Mouse (Mus musculus): ENCODE measurements around the gene 4930550C14Rik.
A peak's percentile ranks its signal among the peaks of the same experiment; 100 is the strongest.

Gene 4930550C14Rik

GRCm38 (mm10) chr9:53402291-53402711 is at the start of gene 4930550C14Rik:
Gene 4930550C14Rik (plus strand): TSS chr9:53402325.
- no peak for DNase-seq (ENCODE audit: low spot score)

DNA sequence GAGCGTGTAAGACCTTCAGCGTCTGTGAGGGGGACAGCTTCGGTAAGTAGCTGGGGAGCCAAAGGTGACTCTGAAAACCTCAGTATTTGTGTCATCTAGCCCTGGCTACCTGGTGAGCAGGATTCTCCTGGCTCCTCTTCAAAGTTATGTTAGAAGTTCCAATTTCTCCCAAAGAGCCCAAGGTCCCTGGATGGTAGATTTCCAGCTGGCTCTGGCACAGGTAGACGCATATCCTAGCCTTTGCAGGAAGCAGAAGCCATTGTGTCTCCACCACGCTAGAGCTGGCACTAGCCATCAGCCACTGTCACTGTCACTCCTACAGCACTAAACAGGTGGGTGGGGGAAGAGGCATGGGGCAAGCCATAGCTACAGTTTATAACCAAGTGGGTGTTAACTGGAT is 49.0 kb upstream of the 4930550C14Rik start:
- DNase-seq (ENCODE audit: low spot score) = no peak

- no peak for DNase-seq (ENCODE audit: low spot score)
Observed at GRCm38 (mm10) chr9:53356219-53357155, 45.6 kb upstream of the 4930550C14Rik start.

DNA sequence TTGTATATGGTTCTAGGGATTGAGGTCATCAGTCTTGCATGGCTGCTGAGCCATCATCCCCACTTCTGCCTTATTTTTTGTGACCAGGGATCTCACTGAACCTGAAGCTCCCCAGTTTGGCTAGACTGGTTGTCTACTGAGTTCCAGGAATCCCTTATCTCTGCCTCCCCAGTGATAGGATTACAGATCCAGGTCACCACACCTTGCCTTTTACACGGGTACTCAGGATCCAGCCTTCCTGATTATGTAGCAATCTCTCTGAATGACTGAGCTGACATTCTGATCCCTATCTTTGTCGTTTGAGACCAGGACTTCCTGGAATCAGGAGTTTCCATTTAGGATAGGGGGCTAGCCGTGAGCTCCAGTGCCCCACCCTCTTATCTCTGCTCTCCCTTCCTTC is 30.8 kb upstream of the 4930550C14Rik start:
- DNase-seq (ENCODE audit: low spot score) = no peak

- no peak for DNase-seq (ENCODE audit: low spot score)
Observed at GRCm38 (mm10) chr9:53375907-53376306, 26.2 kb upstream of the 4930550C14Rik start.

GRCm38 (mm10) chr9:53376820-53377219 is 25.3 kb upstream of the 4930550C14Rik start:
- DNase-seq (ENCODE audit: low spot score) = no peak

DNA sequence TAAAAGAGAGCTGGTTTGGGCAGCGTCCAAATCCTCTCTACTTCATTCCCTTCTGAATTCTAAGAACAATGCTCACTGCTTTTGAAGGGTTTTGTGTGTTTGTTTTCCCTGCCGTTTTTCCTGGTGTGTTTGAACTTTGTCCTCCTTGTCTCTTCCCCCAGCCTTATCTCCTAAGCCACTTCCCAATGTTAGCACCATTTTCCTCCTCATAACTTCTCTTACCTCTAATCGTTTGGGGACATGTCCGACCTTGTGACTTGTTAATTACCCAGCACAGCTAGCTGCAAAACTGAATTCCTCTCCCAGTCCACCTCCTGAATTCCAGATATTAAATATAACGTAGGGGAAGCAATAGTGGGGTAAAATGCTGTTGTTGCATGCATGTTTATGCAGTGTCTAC is 24.5 kb upstream of the 4930550C14Rik start:
- no peak for DNase-seq (ENCODE audit: low spot score)

DNA sequence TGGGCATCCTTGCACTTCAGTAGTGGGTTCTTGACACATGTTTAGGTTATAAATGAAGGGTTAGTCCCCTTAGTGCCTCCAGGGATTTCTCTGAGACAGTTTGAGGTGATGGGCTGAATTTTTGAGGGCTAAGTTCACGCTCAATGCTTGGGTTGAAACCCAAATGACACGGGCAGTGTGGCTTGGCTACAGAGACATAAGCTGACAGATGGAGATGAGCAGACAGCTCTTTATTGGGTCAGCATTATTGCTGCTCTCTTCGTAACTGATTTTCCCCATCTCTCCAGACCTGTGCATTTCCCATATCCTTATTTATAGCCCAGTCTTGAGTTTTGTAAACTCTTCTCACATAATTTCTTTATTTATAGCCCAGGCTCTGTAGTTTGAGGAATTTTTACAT is 24.0 kb upstream of the 4930550C14Rik start:
- DNase-seq (ENCODE audit: low spot score) = no peak

- no peak for DNase-seq (ENCODE audit: low spot score)
Observed at GRCm38 (mm10) chr9:53380595-53380994, 21.5 kb upstream of the 4930550C14Rik start.

DNA sequence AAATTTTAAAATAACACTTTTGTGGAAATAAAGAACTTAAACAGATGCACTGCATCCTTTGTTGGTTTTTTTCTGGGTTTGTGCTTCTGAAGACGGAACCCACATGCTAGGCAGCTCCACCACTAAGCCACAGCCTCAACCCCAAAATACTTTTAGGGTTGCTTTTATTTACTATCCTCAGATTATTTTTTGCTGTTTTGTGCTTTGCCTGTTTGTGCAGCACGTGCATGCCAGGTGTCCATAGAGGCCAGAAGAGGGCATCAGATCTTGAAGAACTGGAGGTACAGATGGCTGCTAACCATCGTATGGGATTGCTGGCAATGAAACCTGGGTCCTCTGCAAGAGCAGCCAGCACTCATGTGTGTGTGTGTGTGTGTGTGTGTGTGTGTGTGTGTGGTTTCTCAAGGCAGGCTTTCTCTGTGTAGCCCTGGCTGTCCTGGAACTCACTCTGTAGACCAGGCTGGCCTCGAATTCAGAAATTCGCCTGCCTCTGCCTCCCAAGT is 21.0 kb upstream of the 4930550C14Rik start:
- no peak for DNase-seq (ENCODE audit: low spot score)

DNA sequence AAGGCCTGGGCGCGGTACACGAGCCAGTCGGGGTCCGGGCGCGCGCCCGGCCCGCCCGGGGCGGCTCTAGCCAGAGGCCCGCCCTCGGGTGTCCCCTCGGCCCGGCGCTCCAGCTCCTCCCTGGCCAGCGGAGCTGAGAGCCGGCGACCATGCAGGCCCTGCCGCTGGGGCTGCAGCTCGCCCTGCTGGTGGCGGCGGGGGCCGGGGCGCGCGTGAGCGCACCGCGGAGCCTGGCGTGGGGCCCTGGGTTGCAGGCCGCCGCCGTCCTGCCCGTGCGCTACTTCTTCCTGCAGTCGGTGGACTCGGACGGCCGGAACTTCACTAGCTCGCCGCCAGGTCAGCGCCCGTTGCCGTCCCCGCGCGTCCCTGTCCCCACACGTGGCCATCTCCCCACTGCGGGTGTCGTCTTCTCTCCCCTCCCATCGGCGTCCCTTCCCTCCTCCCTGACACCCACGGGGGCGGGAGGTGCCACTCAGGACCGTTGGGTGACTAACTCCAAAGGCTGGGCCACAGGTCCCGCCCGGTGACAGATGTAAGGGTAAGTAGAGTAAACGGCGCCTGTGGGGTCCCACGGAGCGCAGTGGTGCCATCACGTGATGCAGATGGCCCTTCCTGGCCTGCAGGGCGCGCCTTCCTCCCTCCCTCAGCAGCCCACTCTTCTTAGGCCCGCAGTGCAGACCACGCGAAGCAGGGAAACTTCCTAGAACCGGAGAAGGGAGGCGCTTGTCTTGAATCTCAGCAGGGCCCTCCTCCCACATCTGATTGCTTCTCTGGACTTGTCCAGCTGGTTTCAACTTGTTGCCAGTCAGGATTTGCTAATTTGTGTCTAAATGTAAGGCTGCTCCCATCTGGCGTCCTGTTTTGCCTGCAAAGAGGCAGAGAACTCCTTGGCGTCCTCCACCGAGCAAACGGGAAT is 17.9 kb upstream of the 4930550C14Rik start, which contains the start of gene Kdelc2:
TSS of gene Kdelc2 (plus strand) at position 75 of the 916 bp plus-strand sequence.
- peak; percentile 57 for DNase-seq (ENCODE audit: low spot score)

DNA sequence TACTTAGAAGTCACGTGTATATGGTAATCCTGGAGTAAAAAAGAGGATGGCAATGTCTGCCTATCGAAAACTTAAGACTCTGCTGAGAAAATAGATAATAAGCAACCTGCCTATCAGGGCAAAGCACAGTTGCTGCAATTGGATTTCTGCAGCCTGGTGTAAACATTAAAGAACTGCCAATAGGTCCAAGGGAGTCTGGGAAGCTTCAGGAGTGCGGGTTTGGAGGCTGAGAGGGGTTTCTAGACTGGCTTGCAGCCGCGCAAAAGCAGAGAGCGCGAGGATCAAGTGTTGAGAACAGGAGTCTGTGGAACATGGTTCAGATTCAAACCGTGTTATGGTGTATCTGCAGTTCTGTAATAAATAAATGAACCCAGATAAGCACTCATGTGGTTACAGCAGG is 17.3 kb upstream of the 4930550C14Rik start:
- no peak for DNase-seq (ENCODE audit: low spot score)

- DNase-seq (ENCODE audit: low spot score) = no peak
Observed at GRCm38 (mm10) chr9:53387431-53387830, 14.7 kb upstream of the 4930550C14Rik start.

DNA sequence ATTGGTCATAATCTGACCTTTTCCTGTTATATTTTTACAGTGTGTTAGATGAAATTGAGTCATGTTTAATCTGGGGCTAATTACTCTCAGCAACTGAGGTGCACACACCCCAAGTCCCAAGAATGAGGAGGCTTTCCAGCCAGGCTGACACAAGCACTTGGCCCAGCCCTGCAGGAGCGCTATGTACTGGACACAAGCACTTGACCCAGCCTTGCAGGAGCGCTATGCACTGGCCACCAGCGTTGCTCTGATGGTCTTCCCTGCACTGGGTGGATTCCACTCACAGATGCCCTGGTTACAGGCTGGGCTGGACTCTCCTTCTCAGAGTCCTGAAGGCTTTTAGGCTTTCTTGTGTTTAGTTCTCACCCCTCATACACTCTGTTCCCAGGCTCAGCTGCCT is 13.0 kb upstream of the 4930550C14Rik start:
- DNase-seq (ENCODE audit: low spot score) = no peak

DNA sequence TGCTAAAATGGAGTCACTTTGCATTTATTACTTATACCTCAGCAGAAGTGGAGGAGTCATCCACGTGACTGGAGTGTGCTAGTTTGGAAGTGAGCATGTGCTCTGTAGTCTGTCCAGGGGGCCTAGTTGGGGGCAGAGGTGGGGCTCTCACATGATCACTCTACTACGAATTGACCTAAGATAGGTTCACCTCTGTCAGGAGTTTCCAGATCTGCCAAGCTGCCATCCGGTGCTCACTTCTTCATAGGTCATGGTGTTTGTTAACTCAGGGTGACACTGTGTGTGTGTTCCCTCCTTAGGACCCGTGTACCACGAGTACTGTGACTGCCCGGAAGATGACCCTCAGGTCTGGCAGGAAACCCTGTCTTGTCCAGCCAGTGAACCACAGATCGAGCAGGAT is 12.0 kb upstream of the 4930550C14Rik start:
- no peak for DNase-seq (ENCODE audit: low spot score)

DNA sequence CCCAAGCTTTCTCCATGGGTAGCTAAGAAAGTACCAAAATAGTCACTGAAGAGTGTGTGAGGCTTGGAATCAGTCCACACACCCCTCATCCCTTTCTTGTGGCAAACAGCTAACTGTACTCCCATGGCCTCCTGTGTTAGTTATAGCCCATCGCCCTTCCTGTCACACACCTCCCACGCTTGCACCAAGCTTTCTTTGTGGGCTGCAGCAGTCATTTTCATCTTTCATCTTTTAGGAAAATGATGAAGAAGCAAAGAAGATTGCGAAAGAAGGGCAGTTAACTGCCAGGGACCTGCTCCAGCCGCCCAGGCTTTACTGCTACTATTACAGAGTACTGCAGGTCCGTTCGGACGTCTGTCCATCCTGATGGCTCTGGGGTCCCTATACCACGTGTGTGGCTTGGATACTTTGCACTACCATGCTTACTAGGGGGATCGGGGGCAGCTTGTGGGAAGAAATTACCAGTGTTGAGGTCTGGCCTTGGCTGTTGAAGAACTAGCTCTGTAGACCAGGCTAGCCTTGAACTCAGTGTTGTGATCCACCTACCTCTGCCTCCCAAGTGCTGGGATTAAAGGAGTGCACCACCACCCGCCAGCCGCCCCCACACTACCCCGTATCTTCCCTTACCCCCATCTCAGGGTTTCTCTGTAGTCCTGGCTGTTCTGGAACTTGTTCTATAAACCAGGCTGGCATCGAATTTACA is 4.3 kb upstream of the 4930550C14Rik start:
- no peak for DNase-seq (ENCODE audit: low spot score)

DNA sequence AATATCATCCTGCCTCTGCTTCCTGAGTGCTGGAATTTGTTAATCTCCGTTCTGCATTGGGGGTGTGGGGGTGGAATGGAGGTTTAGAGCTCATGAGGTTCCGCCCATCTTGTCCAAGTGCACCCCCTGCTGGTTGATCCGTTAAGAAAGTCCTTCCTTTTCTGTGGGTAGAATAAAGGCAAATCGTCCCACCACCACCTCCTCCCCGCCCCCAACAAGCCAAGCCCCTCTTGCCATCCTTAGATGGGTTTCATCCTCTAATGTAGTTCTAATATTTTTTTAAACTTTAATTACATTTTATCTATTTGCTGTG is 3.8 kb upstream of the 4930550C14Rik start:
- DNase-seq (ENCODE audit: low spot score) = no peak

DNA sequence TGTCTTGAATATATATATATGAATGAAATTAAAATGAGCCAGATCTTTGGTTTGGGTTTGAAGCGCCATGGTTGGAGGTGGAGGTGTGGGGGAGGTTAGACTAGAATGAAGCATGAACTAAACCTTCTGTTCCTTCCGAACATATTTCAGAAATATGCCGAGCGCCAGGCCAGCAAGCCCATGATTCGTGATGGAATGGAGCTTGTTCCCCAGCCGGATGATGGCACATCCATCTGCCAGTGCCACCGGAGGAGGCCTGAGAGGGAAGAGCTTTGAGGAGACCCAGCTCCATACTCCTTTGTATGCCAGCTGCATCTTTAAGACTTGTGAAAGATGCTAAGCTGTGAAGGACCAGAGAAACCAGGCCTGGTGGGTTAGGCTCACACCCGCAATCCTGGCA is 2.6 kb upstream of the 4930550C14Rik start:
- DNase-seq (ENCODE audit: low spot score) = no peak

DNA sequence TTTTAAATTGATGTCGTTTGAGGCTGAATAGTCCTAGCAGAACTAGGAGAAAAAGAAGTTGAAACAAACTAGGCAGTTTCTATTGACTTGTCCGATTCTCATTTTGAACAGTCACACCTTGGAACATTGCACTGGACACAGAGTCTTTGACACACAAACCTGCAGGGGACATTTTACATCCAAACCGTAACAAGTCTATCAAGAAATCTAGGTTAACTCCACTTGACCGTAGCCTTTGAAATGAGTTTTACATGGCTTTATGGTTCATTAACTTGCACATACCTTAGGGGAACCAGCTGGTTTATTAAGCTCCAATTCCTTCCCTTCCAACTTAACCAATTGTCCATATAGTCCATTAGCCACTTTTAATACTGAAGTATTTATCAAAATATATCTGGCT is 1.4 kb upstream of the 4930550C14Rik start:
- DNase-seq (ENCODE audit: low spot score) = no peak

- DNase-seq (ENCODE audit: low spot score) = no peak
Observed at GRCm38 (mm10) chr9:53401146-53401545, 979 bp upstream of the 4930550C14Rik start.

DNA sequence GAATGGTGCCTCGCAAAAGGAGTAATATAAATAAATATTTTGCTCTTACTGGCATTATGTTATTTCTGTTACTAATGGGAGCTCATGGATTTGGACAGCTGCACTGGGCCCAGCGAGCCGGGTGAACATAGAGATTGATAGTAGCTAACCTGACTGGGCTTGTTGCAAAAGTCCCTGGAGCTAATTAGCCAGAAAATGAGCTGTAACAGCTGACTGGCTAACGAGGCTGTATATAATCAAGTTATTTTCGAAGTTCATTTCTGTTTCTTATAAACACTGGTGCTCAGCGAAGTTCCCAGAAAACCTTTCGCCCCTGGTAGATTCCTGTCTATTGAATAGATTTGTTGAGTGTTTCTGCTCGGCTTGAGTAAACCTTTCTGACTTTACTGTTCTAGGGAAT is 866 bp downstream of the 4930550C14Rik start:
- DNase-seq (ENCODE audit: low spot score) = no peak
